Mouse (Mus musculus) urinary bladder, postnatal 4 days (tissue): ENCODE measurements around the gene Olfr788.

Source experiments
- DNase-seq, 2 experiments: peaks; one replicate each; pipeline ENCODE4 v3.0.0; 2021 to 2022; ENCODE audit warnings: low spot score in 2 of 2

Gene Olfr788

DNA sequence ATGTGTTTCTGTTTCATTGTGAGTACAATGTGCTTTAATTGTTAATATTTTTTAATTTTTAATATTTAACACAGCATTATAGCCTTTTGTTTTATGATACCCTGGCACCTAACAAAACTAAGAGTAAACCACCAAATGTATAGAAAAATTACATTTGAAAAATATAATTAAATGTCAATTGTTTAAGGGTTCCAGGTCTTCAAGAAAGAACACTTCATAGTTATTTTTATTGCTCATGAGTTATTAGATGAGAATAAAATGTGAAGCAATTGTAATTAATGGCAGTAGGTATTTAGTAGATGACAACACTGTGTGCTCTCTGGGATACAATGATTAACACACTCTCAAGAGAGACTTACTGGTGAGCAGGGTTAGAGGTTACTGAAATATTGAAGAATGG, at the start of gene Olfr788:
Gene Olfr788, plus strand, starts transcription at position 301 of the 400 bp plus-strand sequence.
- DNase-seq = no peak

GRCm38 (mm10) chr10:129427006-129427405, 43.8 kb upstream of the Olfr788 start, which contains the start of gene Olfr786:
Gene Olfr786 (plus strand): TSS chr10:129427306.
- no peak for DNase-seq

GRCm38 (mm10) chr10:129461562-129461961, 9.2 kb upstream of the Olfr788 start, which contains the start of gene Olfr787:
Gene Olfr787 (plus strand): TSS chr10:129461862.
- DNase-seq = no peak

GRCm38 (mm10) chr10:129473256-129473655, 2.5 kb downstream of the Olfr788 start:
- no peak for DNase-seq

DNA sequence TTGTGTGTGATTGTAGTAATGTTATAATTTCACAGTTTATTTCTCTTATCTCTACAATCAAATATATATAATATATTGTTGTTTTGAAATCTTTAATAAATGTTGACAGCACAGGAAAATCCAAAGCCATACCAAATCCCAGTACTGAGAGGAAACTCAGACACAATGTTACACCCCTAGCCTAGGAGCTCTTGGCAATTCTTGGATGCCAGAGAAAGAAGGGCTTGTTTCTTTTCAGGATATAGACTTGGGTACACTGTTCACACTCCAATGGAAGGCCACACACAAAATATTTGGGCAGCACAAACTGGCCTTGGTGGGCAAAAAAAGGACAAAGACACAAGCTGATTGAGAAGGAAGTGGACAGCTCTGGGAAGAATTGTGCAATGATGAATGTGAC, 2.9 kb downstream of the Olfr788 start:
- no peak for DNase-seq

GRCm38 (mm10) chr10:129484452-129484851, 13.7 kb downstream of the Olfr788 start, which contains the start of gene Olfr789:
Gene Olfr789 (plus strand): TSS chr10:129484752.
- DNase-seq = no peak

DNA sequence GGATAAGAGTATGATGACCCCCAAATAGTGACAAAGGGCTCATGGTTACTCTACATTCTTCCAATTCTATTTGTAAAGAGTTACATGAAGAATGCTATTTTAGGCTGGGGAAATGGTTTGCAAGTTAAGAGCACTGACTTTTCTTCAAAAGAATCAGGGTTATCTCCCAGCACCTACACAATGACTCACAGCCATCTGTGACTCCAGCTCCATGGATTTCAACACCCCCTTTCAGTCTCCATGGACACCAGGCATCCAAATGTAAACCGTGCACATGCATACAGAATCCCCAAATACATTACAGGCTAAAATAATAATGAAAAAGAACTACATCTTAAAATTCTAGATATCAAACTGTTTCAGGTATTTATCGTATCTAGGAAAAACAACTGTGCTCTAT, 19.3 kb downstream of the Olfr788 start:
- DNase-seq = no peak

DNA sequence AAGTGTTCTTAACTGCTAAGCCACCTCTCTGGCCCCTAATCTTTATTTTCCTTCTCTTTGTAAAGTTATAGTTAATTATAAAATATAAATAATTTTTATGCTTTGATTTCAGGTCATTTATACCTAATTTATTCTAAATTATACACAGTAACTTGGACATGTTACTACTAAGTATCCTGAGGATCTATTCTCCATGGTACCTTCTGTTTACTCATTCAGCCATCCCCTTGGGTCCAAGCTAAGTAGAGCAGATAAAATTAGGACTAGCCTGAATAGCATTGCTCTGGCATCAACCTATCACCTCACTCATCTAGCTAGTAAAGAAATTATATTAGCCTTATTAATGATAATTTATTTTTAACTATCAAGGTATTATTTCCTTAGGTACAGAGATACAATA, 27.4 kb downstream of the Olfr788 start, which contains the start of gene Olfr790:
Gene Olfr790, plus strand, starts transcription at position 301 of the 400 bp plus-strand sequence.
- no peak for DNase-seq

DNA sequence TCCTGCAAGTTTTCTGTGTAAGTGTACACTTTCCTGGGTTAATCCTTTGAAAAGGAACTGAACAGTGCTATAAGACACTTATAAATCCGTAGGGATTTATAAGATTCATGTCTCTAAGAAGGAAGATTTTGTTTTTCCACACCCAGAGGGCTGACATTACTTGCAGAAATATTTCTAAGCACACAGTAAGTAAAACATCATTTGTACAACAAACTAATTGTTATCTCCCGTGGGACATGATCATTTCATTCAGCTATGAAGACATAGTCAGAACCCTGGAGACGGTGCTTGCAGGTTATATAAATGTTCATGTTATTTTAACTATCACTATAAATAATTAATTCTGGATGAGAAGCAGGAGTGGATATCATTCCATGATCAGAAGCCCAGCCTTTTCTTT, 50.7 kb downstream of the Olfr788 start, which contains the start of gene Olfr791:
Gene Olfr791, plus strand, starts transcription at position 301 of the 400 bp plus-strand sequence.
- DNase-seq = no peak
